Mouse (Mus musculus) adrenal gland, adult 8-10 months (tissue): ENCODE measurements around the gene Efcab12. TPM values are rescaled to one million over a fixed set of nuclear protein-coding genes. Genes with fewer than 3 reads are reported as not detected.
"Not testable (repeated sequence)": the region's sequence is repeated elsewhere in the genome, so short reads cannot be mapped to it uniquely, and the experiment has no call there.

ENCODE experiments used
- DNase-seq: peaks from one replicate; pipeline ENCODE4 v3.0.0; 2022
- total RNA-seq, 4 experiments: library from RNA; stranded (reverse); gene quantifications; 2 replicates each; pipeline ENCODE4 v1.2.4; 2022

The Efcab12 gene
- total RNA-seq, 4 experiments from 2014 or later = 0.84 to 2.0 (median 1.1) TPM

- DNase-seq = no peak
These were observed 6.8 kb upstream of the Efcab12 start for GRCm38 (mm10) chr6:115845006-115845405.

- DNase-seq = no peak
These were observed 533 bp upstream of the Efcab12 start for GRCm38 (mm10) chr6:115838745-115839144.

GRCm38 (mm10) chr6:115833861-115834260 is 4.4 kb downstream of the Efcab12 start:
- no peak for DNase-seq

GRCm38 (mm10) chr6:115832152-115832850 is 5.9 kb downstream of the Efcab12 start:
- no peak for DNase-seq

GRCm38 (mm10) chr6:115830779-115831601 is 7.2 kb downstream of the Efcab12 start:
- no peak for DNase-seq

- DNase-seq = not testable (repeated sequence)
These were observed 14.3 kb downstream of the Efcab12 start for GRCm38 (mm10) chr6:115823850-115824464.

- no peak for DNase-seq
These were observed 16.8 kb downstream of the Efcab12 start for GRCm38 (mm10) chr6:115821216-115821993.

GRCm38 (mm10) chr6:115818129-115818528 is 20.1 kb downstream of the Efcab12 start:
- no peak for DNase-seq

GRCm38 (mm10) chr6:115815041-115815440 is 23.2 kb downstream of the Efcab12 start:
- no peak for DNase-seq

GRCm38 (mm10) chr6:115814104-115814503 is 24.1 kb downstream of the Efcab12 start:
- peak; percentile 50 for DNase-seq

- DNase-seq = no peak
These were observed 26.6 kb downstream of the Efcab12 start for GRCm38 (mm10) chr6:115811606-115812005.

- peak; percentile 75 for DNase-seq
These were observed 29.6 kb downstream of the Efcab12 start, which contains the start of gene Rpl32 for GRCm38 (mm10) chr6:115808488-115809231. Rpl32 (minus strand) TSS chr6:115808747.

- no peak for DNase-seq
These were observed 30.1 kb downstream of the Efcab12 start for GRCm38 (mm10) chr6:115808196-115808487.

GRCm38 (mm10) chr6:115807464-115808195 is 30.6 kb downstream of the Efcab12 start:
- DNase-seq = no peak

- DNase-seq = no peak
These were observed 33.6 kb downstream of the Efcab12 start for GRCm38 (mm10) chr6:115804432-115805192.

GRCm38 (mm10) chr6:115803541-115804382 is 34.5 kb downstream of the Efcab12 start:
- DNase-seq = peak; percentile 71

- DNase-seq = no peak
These were observed 36.4 kb downstream of the Efcab12 start for GRCm38 (mm10) chr6:115801811-115802210.

- no peak for DNase-seq
These were observed 45.5 kb downstream of the Efcab12 start for GRCm38 (mm10) chr6:115792691-115793215.
